Mouse (Mus musculus) frontal cortex, postnatal 25 days (tissue): ENCODE measurements around the gene Ddx23.

Experiments
- DNase-seq, 2 experiments: peaks; one replicate each; pipeline ENCODE4 v3.0.0; 2022; ENCODE audit warnings: low spot score in 2 of 2

Ddx23 gene

GRCm38 (mm10) chr15:98608058-98608783 is 54.5 kb downstream of the Ddx23 start:
- no peak for DNase-seq

GRCm38 (mm10) chr15:98607557-98607956 is 55.1 kb downstream of the Ddx23 start:
- DNase-seq: no peak

GRCm38 (mm10) chr15:98606739-98607138 is 56.0 kb downstream of the Ddx23 start:
- DNase-seq: no peak

- DNase-seq: no peak
These were observed 56.6 kb downstream of the Ddx23 start for GRCm38 (mm10) chr15:98606051-98606536.

DNA sequence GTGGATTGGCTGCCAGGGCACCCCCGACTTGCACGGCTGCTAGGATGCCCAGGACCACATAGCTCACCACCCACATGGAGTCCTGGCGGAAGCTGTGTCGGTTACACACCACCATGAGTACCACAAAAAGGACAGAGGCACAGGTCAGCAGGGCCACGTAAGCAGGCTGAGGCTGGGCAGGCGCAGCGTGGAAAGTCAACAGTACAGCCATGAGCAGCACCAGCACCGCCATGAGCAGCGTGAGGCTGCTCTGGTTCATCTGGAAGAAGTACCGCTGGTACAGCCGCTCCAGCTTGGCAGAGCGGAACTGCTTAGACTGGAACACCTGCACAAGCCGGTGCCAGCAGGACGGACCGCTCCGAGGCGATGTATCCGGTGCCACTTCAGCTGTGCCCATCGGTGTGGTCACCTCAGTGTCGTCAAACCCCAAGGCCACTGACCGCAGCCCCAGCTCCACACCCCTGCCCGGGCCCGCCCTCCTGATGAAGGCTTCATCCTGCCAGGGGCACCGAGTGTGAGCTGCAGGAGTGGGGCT is 58.6 kb downstream of the Ddx23 start:
- no peak for DNase-seq

DNA sequence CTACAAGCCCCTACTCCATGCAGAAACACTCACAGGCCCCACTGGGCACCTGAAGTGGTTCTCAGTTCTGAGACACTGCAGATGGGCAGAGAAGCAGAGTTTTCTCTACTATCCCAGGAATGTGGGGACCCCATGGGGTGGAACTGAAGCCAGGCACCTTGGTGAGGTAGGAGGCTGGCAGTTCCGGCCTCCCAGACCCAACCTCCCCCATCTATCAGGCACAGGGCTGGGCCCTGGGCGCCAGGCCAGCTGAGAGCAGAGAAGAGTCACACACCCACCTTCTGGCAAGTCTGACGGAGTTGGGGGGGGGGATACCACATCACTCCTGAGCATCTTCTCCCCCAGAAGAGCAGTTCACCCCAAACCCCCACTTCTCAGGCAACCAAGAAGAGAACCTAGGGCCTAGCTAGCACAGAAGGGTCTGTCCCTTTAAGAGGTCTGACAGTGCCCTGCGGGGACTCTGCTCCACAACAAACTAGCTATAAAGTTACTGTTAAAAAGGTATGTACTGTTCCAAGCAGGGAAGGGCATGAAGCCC is 59.7 kb downstream of the Ddx23 start:
- DNase-seq: no peak

DNA sequence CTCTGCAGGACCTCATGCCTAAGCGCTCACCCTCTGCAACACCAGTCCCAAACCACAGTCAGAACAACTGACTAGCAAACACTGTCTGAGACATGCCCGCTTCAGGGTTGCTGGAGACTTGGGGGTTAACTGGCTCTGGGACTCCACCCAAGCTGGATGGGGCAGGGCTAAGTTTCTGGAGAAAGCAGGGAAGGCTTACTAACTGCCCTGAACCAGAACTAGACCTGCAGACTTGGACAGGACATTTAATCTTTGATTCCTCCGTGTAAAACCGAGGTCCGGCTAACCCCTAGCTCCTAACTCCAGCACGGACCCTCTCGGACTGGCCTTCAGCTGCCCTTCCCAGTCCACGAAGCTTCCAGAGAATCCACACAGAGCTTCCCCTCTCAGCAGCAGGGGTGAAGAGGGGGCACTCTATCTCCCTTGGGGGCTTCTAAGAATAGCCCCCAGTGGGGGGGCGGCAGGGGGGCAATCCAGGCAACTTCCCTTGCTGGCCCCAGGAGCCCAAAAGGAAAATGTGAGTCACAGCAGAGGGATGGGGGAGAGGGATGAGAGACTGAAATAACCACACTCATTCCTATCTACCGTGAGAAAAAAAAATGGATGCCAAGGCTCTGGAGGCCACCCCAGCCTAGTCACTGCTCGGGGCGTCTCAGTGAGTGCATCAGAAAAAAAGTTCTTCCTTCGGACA is 60.4 kb downstream of the Ddx23 start:
- no peak for DNase-seq

GRCm38 (mm10) chr15:98601832-98602190 is 60.9 kb downstream of the Ddx23 start:
- DNase-seq: no peak

DNA sequence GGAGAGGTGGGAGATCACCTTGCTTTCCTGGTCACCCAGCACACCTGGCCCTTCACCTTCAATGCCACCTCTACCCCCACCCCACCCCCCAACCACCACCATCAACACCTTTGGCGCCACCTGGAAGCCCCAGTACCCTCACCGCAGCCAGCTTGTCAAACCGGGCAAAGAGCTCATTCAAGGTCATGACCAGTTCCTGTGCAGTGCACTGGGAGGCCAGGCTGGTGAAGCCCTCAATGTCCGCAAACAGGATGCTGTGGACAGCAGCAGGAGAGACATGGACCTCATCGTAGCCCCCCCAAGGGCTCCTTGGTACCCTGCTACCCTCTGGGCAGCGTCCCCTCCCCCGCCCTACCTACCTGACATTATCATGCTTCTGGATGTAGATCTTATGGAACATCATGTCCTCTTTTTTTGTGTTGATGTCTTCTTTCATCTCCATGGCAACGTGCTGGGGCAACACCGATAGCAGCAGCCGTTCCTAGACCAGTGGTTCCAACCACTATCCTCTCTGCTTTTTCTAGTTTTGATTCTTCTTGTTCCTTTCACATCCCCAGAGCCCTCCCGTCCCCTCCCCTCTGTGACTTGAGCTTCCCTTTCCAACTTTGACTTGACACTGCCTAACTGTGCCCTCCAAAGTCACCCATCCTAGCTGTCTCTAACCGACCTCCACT is 62.5 kb downstream of the Ddx23 start:
- DNase-seq: no peak

GRCm38 (mm10) chr15:98596609-98597008 is 66.1 kb downstream of the Ddx23 start:
- DNase-seq: no peak
